11 mouse cellular contexts compared by ENCODE assay signal in the genomic region with DNA sequence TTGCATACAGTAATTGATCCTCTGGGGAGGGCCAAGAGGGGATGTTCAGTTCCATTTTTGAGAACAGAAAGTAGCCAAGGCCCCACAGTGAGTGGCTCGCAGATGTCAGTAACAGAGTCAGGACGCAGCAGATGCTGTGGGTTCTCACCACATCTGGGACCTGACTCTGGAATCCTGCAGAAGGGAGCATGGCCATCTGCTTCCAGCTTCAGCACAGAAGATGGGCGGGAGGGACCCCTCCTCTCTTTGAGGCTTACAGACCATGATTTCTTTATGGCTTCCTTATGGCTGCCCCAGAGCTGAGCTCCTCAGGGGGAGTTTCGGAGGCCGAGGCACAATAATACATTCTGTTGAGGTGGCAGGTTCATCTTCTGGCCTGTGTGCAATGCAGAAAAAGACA.
A peak's percentile ranks its signal among the peaks of the same experiment; 100 is the strongest.
DNase-seq lines count a peak whose midpoint lies in the region; ATAC-seq lines count a peak whose summit lies in the region.
"Had no signal": no experiment of that assay in that cellular context is flagged by ENCODE, and none has a peak within 500 bp of the region (broad histone marks: within the 10 kb centered on the region; RNA-seq: fewer than 3 reads in every experiment).

No protein-coding gene starts in this region.

- no peaks in the 10 kb centered on the region for H3K36me3 ChIP-seq in limb, embryonic 11.5 days (ENCODE audit: control insufficient read depth, insufficient read depth, low read length)
- H3K36me3 ChIP-seq in limb, embryonic 10.5 days = no peaks in the 10 kb centered on the region
- H3K36me3 ChIP-seq in embryonic facial prominence, embryonic 11.5 days (replicated peaks; ENCODE audit: control insufficient read depth, insufficient read depth, low read depth, low read length) = no peaks in the 10 kb centered on the region
- no peaks in the 10 kb centered on the region for H3K36me3 ChIP-seq in forebrain, embryonic 16.5 days (ENCODE audit: control insufficient read depth, insufficient read depth)
- H3K36me3 ChIP-seq in neural tube, embryonic 14.5 days (ENCODE audit: control insufficient read depth, insufficient read depth, low read length) = no peaks in the 10 kb centered on the region
- no peaks in the 10 kb centered on the region for H3K36me3 ChIP-seq in intestine, embryonic 15.5 days
- H3K36me3 ChIP-seq: liver, embryonic 15.5 days had no signal

- no peak overlapping the region for H3K9ac ChIP-seq in limb, embryonic 11.5 days (ENCODE audit: low read length)
- no peak overlapping the region for H3K9ac ChIP-seq in embryonic facial prominence, embryonic 11.5 days (replicated peaks; ENCODE audit: low read length)
- H3K9ac ChIP-seq in forebrain, embryonic 16.5 days (replicated peaks; ENCODE audit: low read depth, low read length) = no peak overlapping the region
- H3K9ac ChIP-seq in neural tube, embryonic 14.5 days (replicated peaks; ENCODE audit: low read depth, low read length) = no peak overlapping the region
- no peak overlapping the region for H3K9ac ChIP-seq in intestine, embryonic 15.5 days
- H3K9ac ChIP-seq: liver, embryonic 15.5 days had no signal

- no peak overlapping the region for H3K27ac ChIP-seq in limb, embryonic 11.5 days (replicated peaks; ENCODE audit: low read depth, low read length)
- H3K27ac ChIP-seq in limb, embryonic 10.5 days = no peak overlapping the region
- H3K27ac ChIP-seq in embryonic facial prominence, embryonic 11.5 days (replicated peaks; ENCODE audit: low read depth, low read length) = no peak overlapping the region
- no peak overlapping the region for H3K27ac ChIP-seq in forebrain, embryonic 16.5 days (ENCODE audit: low read length)
- H3K27ac ChIP-seq in neural tube, embryonic 14.5 days (ENCODE audit: low read depth, low read length) = 0 out of 2 replicates have a peak overlapping the region, but pooled peaks have one; percentile 22
- H3K27ac ChIP-seq in intestine, embryonic 15.5 days = no peak overlapping the region
- H3K27ac ChIP-seq: liver, embryonic 15.5 days had no signal

- DNase-seq in limb, embryonic 11.5 days (ENCODE audit: low spot score) = peak; percentile 46
- DNase-seq in limb, embryonic 10.5 days (ENCODE audit: low spot score) = no peak
- peak; percentile 37 for DNase-seq in embryonic facial prominence, embryonic 11.5 days (ENCODE audit: low spot score)
- no peak for DNase-seq in layer of hippocampus, postnatal 10 days (ENCODE audit: low spot score in 2 of 2)
- DNase-seq: lung, postnatal 14 days; right cerebral cortex, postnatal 14 days; thymus, adult 2 months had no signal

- WGBS in limb, embryonic 11.5 days = 18% methylated on average over 5 of the region's 5 CpGs
- WGBS in limb, embryonic 10.5 days = 28% methylated on average over 5 of the region's 5 CpGs
- WGBS in embryonic facial prominence, embryonic 11.5 days = 64% methylated on average over 5 of the region's 5 CpGs
- WGBS in forebrain, embryonic 16.5 days = 62% methylated on average over 5 of the region's 5 CpGs
- WGBS in neural tube, embryonic 14.5 days = 19% methylated on average over 5 of the region's 5 CpGs
- 58% methylated on average over 5 of the region's 5 CpGs for WGBS in intestine, embryonic 15.5 days

- no peaks in the 10 kb centered on the region for H3K4me1 ChIP-seq in limb, embryonic 11.5 days (ENCODE audit: control insufficient read depth, insufficient read depth, low read length)
- H3K4me1 ChIP-seq in limb, embryonic 10.5 days = peaks cover 9% of the 10 kb centered on the region
- H3K4me1 ChIP-seq in embryonic facial prominence, embryonic 11.5 days (ENCODE audit: control insufficient read depth, insufficient read depth, low read length) = no peaks in the 10 kb centered on the region
- peaks cover 5% of the 10 kb centered on the region; the same call in 1 of the 2 replicates for H3K4me1 ChIP-seq in forebrain, embryonic 16.5 days (replicated peaks; ENCODE audit: control insufficient read depth, insufficient read depth, low read length)
- peaks cover 8% of the 10 kb centered on the region; the same call in 1 of the 2 replicates for H3K4me1 ChIP-seq in neural tube, embryonic 14.5 days (ENCODE audit: control insufficient read depth, insufficient read depth, low read length)
- H3K4me1 ChIP-seq in intestine, embryonic 15.5 days (replicated peaks) = no peaks in the 10 kb centered on the region
- H3K4me1 ChIP-seq: liver, embryonic 15.5 days had no signal

- no peaks in the 10 kb centered on the region for H3K9me3 ChIP-seq in limb, embryonic 11.5 days (ENCODE audit: control insufficient read depth, low read length)
- no peaks in the 10 kb centered on the region for H3K9me3 ChIP-seq in limb, embryonic 10.5 days (replicated peaks)
- H3K9me3 ChIP-seq in embryonic facial prominence, embryonic 11.5 days (replicated peaks; ENCODE audit: control insufficient read depth, low read length) = no peaks in the 10 kb centered on the region
- no peaks in the 10 kb centered on the region for H3K9me3 ChIP-seq in forebrain, embryonic 16.5 days (ENCODE audit: control insufficient read depth, low read length)
- no peaks in the 10 kb centered on the region for H3K9me3 ChIP-seq in neural tube, embryonic 14.5 days (ENCODE audit: control insufficient read depth, low read length)
- no peaks in the 10 kb centered on the region for H3K9me3 ChIP-seq in intestine, embryonic 15.5 days
- H3K9me3 ChIP-seq: liver, embryonic 15.5 days had no signal

- H3K4me2 ChIP-seq in limb, embryonic 11.5 days (ENCODE audit: low read depth, severe bottlenecking) = no peak overlapping the region
- no peak overlapping the region for H3K4me2 ChIP-seq in embryonic facial prominence, embryonic 11.5 days (ENCODE audit: low read depth, low read length)
- H3K4me2 ChIP-seq in forebrain, embryonic 16.5 days (ENCODE audit: low read length) = no peak overlapping the region
- H3K4me2 ChIP-seq in neural tube, embryonic 14.5 days (ENCODE audit: low read depth, low read length) = no peak overlapping the region
- no peak overlapping the region for H3K4me2 ChIP-seq in intestine, embryonic 15.5 days (replicated peaks)
- H3K4me2 ChIP-seq: liver, embryonic 15.5 days had no signal

- no peak overlapping the region for H3K4me3 ChIP-seq in limb, embryonic 11.5 days (ENCODE audit: low read depth, low read length)
- H3K4me3 ChIP-seq in limb, embryonic 10.5 days = no peak overlapping the region
- no peak overlapping the region for H3K4me3 ChIP-seq in embryonic facial prominence, embryonic 11.5 days (ENCODE audit: low read depth, low read length)
- H3K4me3 ChIP-seq in forebrain, embryonic 16.5 days (replicated peaks; ENCODE audit: low read length) = no peak overlapping the region
- no peak overlapping the region for H3K4me3 ChIP-seq in neural tube, embryonic 14.5 days (ENCODE audit: low read depth, low read length)
- H3K4me3 ChIP-seq in intestine, embryonic 15.5 days (replicated peaks) = no peak overlapping the region
- H3K4me3 ChIP-seq: liver, embryonic 15.5 days had no signal

- 0 out of 2 replicates have a peak, but pooled peaks cover 2% of the 10 kb centered on the region for H3K27me3 ChIP-seq in limb, embryonic 11.5 days (ENCODE audit: control insufficient read depth, insufficient read depth, low read length)
- peaks cover 25% of the 10 kb centered on the region for H3K27me3 ChIP-seq in limb, embryonic 10.5 days (ENCODE audit: low read depth, poor library complexity, severe bottlenecking)
- H3K27me3 ChIP-seq in embryonic facial prominence, embryonic 11.5 days (ENCODE audit: control insufficient read depth, insufficient read depth, low read length) = no peaks in the 10 kb centered on the region
- H3K27me3 ChIP-seq in forebrain, embryonic 16.5 days (replicated peaks; ENCODE audit: control insufficient read depth, insufficient read depth, low read length) = no peaks in the 10 kb centered on the region
- no peaks in the 10 kb centered on the region for H3K27me3 ChIP-seq in neural tube, embryonic 14.5 days (ENCODE audit: control insufficient read depth, insufficient read depth, low read length)
- H3K27me3 ChIP-seq in intestine, embryonic 15.5 days (replicated peaks) = no peaks in the 10 kb centered on the region
- H3K27me3 ChIP-seq: liver, embryonic 15.5 days had no signal

- peak; percentile 57; the same call in 1 of the 2 replicates for ATAC-seq in limb, embryonic 11.5 days (ENCODE audit: insufficient number of reproducible peaks, low FRiP score, low TSS enrichment, low read depth)
- 0 out of 2 replicates have a peak, but pooled peaks have one; percentile 29 for ATAC-seq in embryonic facial prominence, embryonic 11.5 days (replicated peaks; ENCODE audit: insufficient number of reproducible peaks, low FRiP score, low TSS enrichment, low read depth)
- peak; percentile 33; the same call in 1 of the 2 replicates for ATAC-seq in forebrain, embryonic 16.5 days
- peak; percentile 34; the same call in 1 of the 2 replicates for ATAC-seq in neural tube, embryonic 14.5 days (ENCODE audit: low read depth)
- no peak for ATAC-seq in intestine, embryonic 15.5 days

Comparison
In these comparisons a context has a peak if more than half of its experiments do, and no peak if none do; other contexts are left out.
1. DNase-seq: peak in limb, embryonic 11.5 days (single experiment) and embryonic facial prominence, embryonic 11.5 days (single experiment); none in limb, embryonic 10.5 days (single experiment) and layer of hippocampus, postnatal 10 days (0 of 2).